Mouse (Mus musculus) brain, embryonic 14.5 days (tissue): ENCODE measurements at regions not wholly inside any gene's neighbourhood (a gene's known extent, or its start where the extent isn't known, plus 50 kb on each side); places are given as distances from the start of the nearest gene placed in this dataset.
"Not testable (repeated sequence)": the region's sequence is repeated elsewhere in the genome, so short reads cannot be mapped to it uniquely, and the experiment has no call there.

ENCODE experiments used
- DNase-seq: peaks from one replicate; pipeline ENCODE4 v3.0.0-alpha.2; 2011; ENCODE audit warnings: low read depth
- CTCF ChIP-seq: fragments of 200-500 bp; IDR thresholded peaks from 2 replicates; pipeline ENCODE4 v1.5.1; 2012; ENCODE audit warnings: inconsistent platforms, mild to moderate bottlenecking, moderate library complexity, borderline replicate concordance; ENCODE audit not compliant: insufficient read depth, insufficient read length; ENCODE audit errors: extremely low read depth
- POLR2A ChIP-seq: fragments of 200-500 bp; IDR thresholded peaks from 2 replicates; pipeline ENCODE4 v1.6.1; 2012; ENCODE audit warnings: mild to moderate bottlenecking, inconsistent platforms, borderline replicate concordance; ENCODE audit not compliant: poor library complexity, insufficient read depth, insufficient read length, severe bottlenecking; ENCODE audit errors: extremely low read depth

- TF ChIP-seq CTCF: no peak
- TF ChIP-seq POLR2A: no peak
- peak; percentile 89 for DNase-seq
These were observed 126.3 kb downstream of the Tas2r134 start for GRCm38 (mm10) chr2:51753565-51754031.

GRCm38 (mm10) chr2:51757361-51757760 is 130.1 kb downstream of the Tas2r134 start:
- TF ChIP-seq CTCF (no peak), POLR2A (no peak)
- no peak for DNase-seq

- TF ChIP-seq CTCF (no peak), POLR2A (no peak)
- peak; percentile 22 for DNase-seq
These were observed 130.8 kb downstream of the Tas2r134 start for GRCm38 (mm10) chr2:51758093-51758492.

- no peak for DNase-seq
- TF ChIP-seq CTCF (no peak), POLR2A (no peak)
These were observed 135.6 kb downstream of the Tas2r134 start for GRCm38 (mm10) chr2:51762866-51763265.

GRCm38 (mm10) chr2:51767507-51768135 is 140.3 kb downstream of the Tas2r134 start:
- DNase-seq: peak; percentile 27

GRCm38 (mm10) chr2:51768298-51769271 is 141.3 kb downstream of the Tas2r134 start:
- DNase-seq: peak; percentile 93
- TF ChIP-seq CTCF (no peak), POLR2A (no peak)

More at GRCm38 (mm10) chr2:51767507-51768135, 140.3 kb downstream of the Tas2r134 start:
- TF ChIP-seq CTCF (no peak), POLR2A (no peak)

- no peak for DNase-seq
- TF ChIP-seq CTCF (no peak), POLR2A (no peak)
These were observed 149.8 kb downstream of the Rbm43 start for GRCm38 (mm10) chr2:51785169-51785568.

- DNase-seq: peak; percentile 66
- TF ChIP-seq POLR2A: no peak
- no peak for TF ChIP-seq CTCF
These were observed 146.1 kb downstream of the Rbm43 start for GRCm38 (mm10) chr2:51788896-51789295.

GRCm38 (mm10) chr2:51793291-51793690 is 141.7 kb downstream of the Rbm43 start:
- DNase-seq: not testable (repeated sequence)

- DNase-seq: no peak
- TF ChIP-seq CTCF: no peak
- TF ChIP-seq POLR2A: no peak
These were observed 135.1 kb downstream of the Rbm43 start for GRCm38 (mm10) chr2:51799856-51800255.

GRCm38 (mm10) chr2:51822976-51823375 is 112.0 kb downstream of the Rbm43 start:
- TF ChIP-seq CTCF: no peak
- TF ChIP-seq POLR2A: no peak
- no peak for DNase-seq
